Mouse (Mus musculus): ENCODE measurements at regions not wholly inside any gene's neighbourhood (a gene's known extent, or its start where the extent isn't known, plus 50 kb on each side); places are given as distances from the start of the nearest gene placed in this dataset.

DNA sequence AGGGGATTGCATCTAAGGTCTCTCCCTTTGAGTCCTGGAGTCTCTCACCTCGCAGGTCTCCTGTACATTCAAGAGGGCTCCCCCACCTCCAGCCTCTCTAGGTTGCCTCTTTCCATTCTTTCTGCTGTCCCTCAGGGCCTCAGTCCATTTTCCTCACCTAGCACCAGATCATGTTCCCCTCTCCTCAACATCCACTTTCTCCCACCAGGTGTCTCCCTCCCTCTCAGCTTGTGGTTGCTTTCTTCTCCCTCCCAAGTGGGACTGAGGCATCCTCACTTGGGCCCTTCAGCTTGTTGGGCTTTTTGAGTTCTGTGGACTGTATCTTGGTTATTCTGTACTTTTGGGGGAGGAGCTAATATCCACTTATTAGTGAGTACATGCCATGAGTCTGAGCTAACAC is 127.7 kb upstream of the Mdfic start:
- TF ChIP-seq POLR2A (IDR thresholded peaks at IDR 0.05; ENCODE audit: low read depth, low read length) (no peak), CTCF (IDR thresholded peaks at IDR 0.05; ENCODE audit: extremely low read depth, insufficient read depth, insufficient read length, insufficient replicate concordance) (no peak)

All from spleen, adult 2 months (tissue).